Mouse (Mus musculus) C2C12 (cell line): ENCODE data around the gene Sec24b.

Source experiments
- CEBPB ChIP-seq: IDR thresholded peaks from one replicate; pipeline ENCODE4 v1.6.1; 2011; ENCODE audit warnings: low read depth, mild to moderate bottlenecking, control low read depth, moderate library complexity
- CTCF ChIP-seq: IDR thresholded peaks from one replicate; pipeline ENCODE4 v1.5.1; 2011; ENCODE audit not compliant: control insufficient read depth, insufficient read depth, insufficient read length
- MAX ChIP-seq: IDR thresholded peaks from one replicate; pipeline ENCODE4 v1.6.1; 2011; ENCODE audit warnings: mild to moderate bottlenecking, control low read depth
- MYOG ChIP-seq: IDR thresholded peaks from one replicate; pipeline ENCODE4 v1.6.1; 2011; ENCODE audit not compliant: control insufficient read depth, insufficient read length; ENCODE audit errors: extremely low read depth

DNA sequence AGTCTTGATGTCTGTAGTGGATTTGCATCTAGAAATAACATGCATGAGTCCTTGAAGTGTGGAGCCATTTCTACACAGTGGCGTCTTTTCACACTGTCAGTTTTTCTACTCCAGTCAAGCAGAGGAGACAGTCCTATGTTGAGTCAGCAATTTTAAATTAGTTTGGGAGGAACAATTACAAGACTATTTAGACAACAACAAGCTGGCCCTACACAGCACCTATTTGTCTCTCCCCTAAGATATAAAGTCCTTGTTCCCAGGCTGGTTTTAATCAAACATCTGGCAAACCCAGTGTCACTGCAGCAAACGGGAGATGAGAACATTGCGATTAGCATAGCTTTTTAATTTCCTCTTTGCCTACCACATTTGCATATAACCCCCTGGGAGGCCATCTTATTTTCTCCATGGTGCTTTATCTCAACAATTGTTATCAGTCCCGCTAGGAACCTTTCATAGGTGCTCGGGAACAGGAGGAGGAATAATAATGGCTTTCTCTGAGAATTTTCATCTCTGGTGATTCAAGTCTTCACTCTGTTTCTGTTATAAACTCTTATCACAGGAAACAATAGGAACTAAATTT, 32.9 kb upstream of the Sec24b start:
- TF ChIP-seq CTCF: no peak
- no peak for TF ChIP-seq MYOG
- no peak for TF ChIP-seq MAX
- TF ChIP-seq CEBPB: no peak
